Mouse (Mus musculus) right cerebral cortex, postnatal 10 days (tissue): Measurements from ENCODE around the gene Nkiras1.
"Not testable (repeated sequence)": the region's sequence is repeated elsewhere in the genome, so short reads cannot be mapped to it uniquely, and the experiment has no call there.

Experiments used
- DNase-seq, 2 experiments: peaks; one replicate each; pipeline ENCODE4 v3.0.0; 2021; ENCODE audit warnings: low spot score in 2 of 2

The Nkiras1 gene

DNA sequence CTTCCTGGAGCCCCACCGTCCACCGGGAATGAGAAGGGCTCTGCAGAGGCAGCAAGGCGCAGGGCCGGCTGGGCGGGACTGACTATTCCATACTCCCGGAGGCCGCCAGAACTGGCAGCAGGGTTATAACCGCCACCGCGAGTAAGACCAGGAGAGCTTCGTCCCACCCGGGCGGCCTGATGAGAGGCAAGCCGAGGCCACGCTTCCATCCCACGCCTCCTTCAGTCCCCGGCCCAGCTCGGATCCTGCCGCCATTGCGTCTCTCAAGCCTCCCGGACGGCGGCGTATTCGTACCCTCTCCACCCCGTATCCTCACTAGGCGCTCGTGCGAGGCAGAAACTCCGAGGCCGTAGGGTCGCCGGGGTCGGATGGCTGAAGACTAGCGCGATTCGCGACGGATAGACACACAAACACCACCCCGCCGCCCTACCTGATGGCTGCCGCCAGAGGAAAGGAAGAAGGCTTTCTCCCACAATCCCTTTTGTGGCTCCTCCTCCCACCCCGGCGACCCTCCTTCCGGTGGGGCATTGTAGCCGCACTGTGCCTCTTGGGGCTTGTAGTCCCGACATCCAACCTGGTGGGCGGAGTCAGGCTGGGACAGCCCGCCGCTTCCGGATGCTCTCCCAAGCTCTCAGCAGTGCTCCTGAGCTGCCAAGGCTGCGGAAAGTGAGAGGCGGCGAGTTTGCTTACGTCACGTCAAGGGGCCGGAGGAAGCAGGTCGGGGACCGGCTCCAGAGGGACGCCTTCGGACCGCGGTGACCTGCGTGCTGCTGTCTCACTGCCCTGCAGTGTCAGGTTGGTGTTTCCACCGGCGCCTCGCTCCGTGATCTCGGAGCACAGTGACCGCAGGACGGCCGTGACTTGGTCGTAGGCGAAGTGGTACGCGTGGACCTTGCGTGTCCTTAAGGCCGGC, at the start of gene Nkiras1, which contains the start of gene Rpl15:
Gene Nkiras1, plus strand, starts transcription at position 608 of the 913 bp plus-strand sequence.
Gene Rpl15, minus strand, starts transcription at position 863 of the 913 bp plus-strand sequence.
- peak; percentile 99 for DNase-seq

DNA sequence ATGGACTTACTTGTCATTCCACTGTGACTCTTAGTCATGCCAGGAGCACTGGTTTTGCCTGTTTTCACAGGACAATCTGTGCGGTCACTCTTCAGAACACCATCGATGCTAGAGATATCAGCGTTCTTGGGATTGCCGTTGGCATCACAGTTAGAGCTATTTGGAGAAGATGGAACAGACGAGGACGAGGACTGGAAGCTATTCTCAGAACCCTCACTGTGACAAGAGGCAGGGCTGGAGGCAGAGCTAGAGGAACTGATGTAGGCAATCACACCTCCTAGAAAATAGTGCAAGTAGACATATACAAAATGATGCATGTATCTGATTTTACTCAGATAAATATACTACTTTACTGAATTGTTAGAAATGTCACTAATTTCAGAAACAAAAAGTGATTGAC, 49.0 kb upstream of the Nkiras1 start:
- peak in 1 of 2 experiments; percentile 49 for DNase-seq

DNA sequence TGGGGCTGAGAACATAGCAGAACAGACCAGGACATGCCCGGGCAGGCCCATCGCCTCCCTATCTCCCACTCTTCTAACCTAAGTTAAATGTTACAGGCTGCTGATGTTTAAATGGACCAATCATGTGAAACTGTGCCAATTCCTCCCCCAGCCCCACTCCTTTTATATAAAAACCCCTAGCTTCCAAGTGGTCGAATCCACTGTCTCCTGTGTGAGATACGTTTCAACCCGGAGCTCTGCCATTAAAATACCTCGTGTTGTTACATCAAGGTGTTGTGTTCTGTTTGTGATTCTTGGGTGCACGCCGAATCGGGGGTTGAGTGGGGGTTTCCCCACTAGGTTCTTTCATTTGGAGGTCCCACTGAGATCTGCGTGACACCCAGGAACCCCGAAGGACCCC, 45.5 kb upstream of the Nkiras1 start:
- not testable (repeated sequence) for DNase-seq

DNA sequence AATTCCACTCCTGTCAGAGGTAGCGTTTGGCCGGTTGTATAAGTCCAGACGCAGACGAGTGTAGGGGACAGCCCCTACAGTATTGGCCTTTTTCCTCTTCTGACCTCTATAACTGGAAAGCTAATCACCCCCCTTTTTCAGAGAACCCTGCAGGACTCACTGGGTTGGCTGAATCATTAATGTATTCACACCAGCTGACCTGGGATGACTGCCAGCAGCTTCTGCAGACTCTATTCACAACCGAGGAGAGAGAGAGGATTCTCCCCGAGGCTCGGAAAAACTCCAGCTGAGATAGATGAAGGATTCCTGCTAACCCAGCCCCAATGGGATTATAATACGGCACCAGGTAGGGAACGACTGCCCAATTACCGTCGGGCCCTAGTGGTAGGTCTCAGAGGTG, 44.8 kb upstream of the Nkiras1 start:
- not testable (repeated sequence) for DNase-seq

DNA sequence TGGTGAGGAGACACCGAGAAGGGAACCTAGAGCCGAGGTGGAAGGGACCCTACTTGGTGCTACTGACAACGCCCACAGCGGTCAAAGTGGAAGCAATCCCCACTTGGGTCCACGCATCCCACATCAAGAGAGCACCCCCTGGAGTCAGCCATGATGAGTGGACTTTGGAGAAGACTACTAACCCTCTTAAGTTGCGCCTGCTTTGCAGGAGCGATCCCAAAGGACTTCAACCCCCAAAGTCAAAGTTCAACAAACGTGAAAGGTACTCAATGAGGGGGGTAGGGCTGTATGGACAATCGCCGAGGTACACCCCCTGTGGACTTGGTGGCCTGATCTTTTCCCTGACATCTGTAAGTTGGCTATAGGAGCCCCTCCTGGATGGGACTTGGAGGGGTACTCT, 41.2 kb upstream of the Nkiras1 start:
- DNase-seq: not testable (repeated sequence)

DNA sequence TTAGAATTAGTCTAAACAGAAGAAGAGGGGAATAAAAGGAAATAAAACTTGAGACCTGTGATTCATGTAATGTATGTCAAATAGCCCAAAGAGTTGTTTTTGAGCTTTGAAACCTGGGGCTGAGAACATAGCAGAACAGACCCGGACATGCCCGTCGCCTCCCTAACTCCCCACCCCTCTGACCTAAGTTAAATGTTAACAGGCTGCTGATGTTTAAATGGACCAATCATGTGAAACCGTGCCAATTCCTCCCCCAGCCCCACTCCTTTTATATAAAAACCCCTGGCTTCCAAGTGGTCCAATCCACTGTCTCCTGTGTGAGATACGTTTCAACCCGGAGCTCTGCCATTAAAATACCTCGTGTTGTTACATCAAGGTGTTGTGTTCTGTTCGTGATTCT, 39.1 kb upstream of the Nkiras1 start:
- not testable (repeated sequence) for DNase-seq

DNA sequence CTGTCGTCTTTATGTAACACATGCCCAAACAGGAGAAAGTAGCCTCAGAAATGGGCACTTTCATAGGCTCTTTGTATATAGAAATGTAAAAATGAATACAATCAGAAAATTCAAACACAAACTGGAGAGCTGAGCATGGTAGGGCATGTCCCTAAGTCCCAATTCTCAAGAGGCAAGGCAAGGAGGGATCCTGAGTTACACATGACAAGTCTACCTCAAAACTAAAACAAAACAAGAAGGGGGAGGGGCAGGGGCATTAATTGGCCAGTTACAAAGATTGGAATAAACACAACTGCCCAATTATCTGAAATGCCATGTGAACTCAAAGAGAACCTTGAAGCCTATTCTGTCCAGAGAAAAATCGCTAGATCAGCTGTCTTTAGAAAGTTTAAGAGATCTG, 37.9 kb upstream of the Nkiras1 start:
- DNase-seq: no peak

DNA sequence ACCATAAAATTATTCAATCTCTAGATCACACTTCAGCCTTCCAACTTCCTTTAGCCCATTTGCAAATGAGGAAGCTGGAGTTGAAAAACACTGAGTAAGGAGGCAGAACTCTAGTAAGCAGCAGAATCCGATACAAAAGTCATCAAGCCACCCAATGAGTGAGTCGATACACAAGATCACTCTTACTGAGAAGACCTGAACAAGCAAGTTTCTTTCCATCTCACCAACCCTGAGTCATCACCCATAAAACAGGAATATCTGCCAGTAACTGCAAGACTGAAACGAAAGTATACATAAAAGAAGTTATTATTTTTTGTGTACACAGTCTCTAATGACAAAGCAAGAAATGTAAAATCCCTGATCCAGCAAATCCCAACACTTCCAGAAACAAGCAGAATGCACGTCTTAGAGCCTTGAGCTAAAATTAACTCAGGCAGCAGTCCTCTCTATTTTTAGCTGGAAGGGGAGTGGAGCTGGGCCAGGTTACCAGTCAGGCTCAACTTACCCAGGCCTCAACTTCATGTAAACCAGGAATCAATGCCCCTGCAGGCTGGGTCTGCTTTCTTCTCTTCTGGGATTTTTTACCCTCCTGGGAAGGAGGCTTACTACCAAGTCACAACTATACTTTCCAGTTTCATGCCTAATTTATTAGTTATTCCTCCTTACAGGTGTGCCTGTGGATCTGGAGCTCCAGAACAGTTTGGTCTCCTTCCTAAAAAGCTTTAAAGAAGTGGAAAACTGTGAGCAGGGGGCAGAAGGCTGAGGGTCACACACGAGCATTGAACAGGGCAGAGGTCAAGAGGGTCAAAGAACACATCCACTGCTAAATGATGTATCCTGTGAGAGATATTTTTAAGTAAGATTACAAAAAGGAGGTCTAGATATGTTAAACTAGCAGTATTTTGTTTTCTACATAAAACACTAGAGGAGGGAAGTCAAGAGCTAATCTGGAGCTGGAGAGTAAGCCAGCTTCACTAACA, 36.7 kb upstream of the Nkiras1 start:
- no peak for DNase-seq

DNA sequence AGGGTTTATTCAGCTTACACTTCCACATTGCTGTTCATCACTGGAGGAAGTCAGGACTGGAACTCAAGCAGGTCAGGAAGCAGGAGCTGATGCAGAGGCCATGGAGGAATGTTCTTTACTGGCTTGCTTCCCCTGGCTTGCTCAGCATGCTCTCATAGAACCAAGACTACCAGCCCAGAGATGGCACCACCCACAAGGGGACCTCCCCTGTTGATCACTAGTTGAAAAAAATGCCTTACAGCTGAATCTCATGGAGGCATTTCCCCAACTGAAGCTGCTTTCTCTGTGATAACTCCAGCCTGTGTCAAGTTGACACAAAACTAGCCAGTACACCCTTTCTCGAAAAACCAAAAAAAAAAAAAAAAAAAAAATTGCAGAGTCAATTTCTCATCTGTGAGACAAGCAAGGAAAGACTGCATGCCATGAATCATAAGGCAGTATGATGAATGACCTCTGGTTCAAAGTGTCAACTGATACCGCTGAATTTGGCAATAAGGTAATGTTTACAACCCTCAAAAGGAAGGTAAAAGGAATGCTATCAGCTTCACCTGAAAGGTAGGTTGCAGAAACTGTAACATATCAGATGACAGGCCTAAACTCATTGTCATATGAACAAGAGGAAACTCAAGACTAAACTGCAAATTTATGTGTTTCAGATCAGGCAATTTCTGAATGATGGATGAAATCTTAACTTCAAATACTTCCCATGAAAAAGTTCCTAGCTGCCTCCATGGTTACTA, 34.3 kb upstream of the Nkiras1 start:
- not testable (repeated sequence) for DNase-seq

DNA sequence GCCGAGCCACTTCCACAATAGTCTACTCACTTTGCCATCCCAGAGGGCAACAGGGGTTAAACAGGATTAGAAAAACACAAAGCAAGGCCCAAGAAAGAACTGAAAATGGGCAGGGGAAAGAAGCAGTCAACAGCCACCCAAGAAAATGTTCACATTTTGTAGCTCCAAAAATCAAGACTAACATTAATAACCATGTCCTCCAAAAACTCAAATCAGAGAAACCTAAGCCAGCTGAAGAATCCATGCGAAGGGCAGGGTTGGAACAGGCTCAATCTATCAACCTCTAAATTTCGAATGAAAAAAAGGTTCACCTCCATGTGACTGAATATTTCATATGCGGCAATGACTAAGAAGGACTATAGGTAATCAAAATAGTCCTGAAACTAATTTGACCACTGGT, 33.6 kb upstream of the Nkiras1 start:
- DNase-seq: no peak

DNA sequence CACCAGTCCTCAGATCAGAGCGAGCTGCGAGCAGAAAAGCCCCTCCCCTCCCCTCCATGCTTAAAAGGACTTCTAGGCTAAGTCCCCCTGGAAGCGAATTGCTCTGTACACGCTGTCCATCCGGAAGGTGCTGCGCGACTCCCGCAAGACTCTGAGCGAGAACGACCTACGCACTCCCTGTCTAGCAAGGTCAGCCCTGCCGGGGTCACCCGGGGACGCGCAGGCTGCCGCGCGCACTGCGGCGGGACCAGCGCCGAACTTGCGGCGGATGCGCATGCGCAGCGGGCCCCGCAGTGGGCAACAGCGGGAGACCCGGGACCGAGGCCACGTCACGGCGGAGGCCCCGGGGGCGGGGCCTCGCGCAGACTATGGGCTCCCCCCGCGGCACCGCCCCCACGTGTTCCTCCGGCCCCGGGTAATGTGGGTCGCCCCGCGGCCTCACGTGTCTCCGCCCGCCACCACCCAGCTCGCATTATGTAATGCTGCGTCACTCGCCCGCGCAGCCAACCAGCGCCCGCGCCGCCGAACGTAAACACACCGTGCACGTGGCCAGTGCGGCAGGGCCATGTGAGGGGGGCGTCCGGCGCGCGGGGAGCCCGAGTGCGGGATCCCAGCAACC, 32.7 kb upstream of the Nkiras1 start:
- DNase-seq: peak; percentile 98

DNA sequence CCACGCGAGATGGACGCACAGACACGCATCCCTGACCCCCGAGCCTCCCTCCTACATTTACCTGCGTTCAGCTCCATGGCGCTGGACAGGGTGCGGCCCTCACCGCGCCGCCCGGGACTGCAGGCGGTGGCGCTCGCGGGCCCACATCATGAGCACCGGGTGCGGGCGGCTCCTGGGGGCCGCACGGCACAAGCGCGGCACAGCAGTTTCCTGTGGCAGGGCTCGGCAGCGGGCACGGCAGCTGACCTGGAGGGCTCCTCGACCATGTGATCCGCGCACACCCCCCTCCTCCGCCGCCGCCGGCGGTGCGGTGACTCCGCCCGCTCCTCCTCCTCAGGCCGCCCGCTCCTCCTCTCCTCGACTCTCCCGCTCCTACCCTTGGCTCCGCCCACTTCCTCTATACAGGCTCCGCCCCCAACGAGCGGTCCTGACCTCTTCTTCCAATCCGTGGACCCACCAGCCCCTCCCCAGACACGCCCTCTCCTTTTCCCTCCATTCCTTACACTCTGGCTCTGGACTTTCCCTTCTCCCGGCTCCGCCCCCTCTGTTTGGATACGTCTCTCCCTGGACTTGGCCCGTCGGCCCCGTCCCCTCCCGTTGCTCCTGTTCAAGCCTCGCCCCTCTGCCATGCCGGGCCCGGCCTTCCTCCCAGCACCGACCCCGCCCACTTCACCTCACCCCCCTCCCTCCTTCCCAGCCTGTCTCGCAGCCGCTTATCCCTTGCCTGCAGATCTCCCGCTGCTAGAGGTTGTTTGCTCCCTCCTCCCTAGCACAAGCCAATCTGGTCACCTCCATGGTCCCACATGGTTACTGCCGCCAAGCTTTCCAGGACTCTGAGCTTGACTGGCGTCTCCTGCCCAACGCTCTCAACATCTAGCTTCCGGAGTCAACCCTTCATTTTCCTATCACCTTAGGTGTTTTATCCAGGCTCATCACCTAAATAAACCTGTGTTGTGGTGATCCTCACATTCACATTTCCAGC, 31.9 kb upstream of the Nkiras1 start, which contains the start of gene Nr1d2:
Gene Nr1d2, minus strand, starts transcription at position 378 of the 982 bp plus-strand sequence.
- DNase-seq: peak; percentile 98

DNA sequence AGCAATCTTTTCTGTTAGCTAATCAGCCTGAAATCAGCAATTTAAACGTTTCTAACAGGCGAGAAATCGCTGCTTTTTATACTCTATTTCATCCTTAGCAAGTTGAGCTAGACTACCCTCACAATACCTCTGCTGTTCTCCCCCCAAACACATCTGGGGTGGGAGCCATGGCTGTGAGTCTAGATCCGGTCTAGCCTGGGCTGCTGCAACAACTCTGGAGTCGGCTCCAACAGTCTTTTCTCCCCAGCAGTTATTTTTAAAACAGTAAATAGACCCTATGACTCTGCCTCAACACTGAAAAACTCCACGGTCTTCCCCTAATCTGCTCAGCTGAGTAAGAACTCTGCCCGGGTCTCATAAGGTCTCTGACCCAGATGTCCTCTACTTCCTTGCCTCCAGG, 30.8 kb upstream of the Nkiras1 start:
- DNase-seq: no peak

DNA sequence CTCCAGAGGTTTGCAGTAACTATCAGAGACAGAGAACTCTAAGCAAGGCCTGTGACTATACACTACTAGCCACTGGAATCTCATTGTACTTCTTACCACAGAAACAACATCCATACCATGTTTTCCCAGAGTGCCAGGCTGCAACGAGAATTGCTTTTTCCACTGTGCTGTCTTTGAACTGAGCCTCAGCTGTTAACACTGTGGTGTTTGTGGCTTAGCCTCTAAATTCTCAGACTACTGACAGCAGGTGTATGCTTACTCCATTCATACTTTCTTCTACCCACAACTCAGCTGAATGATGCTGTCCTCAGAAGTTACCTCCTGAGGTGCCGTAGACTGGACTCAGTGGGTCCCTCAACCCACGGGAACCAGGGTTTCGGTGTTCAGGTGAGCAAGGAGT, 29.1 kb upstream of the Nkiras1 start:
- DNase-seq: no peak

DNA sequence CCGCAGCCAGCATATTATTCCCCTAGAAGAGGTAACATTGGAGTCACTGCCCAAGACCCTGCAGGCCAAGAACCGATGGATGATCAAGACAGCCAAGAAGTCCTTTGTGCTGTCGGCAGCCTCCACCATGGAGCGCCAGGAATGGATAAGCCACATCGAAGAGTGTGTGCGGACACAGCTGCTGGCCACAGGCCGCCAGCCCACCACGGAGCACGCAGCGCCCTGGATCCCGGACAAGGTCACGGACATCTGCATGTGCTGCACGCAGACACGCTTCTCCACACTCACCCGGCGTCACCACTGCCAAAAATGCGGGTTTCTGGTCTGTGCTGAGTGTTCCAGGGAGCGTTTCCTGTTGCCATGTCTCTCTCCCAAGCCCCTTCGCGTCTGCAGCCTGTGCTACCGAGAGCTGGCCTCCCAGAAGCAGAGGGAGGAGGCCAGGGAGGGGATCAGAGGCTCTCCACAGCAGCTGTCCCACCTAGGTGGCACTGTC, 28.3 kb upstream of the Nkiras1 start:
- DNase-seq: no peak

DNA sequence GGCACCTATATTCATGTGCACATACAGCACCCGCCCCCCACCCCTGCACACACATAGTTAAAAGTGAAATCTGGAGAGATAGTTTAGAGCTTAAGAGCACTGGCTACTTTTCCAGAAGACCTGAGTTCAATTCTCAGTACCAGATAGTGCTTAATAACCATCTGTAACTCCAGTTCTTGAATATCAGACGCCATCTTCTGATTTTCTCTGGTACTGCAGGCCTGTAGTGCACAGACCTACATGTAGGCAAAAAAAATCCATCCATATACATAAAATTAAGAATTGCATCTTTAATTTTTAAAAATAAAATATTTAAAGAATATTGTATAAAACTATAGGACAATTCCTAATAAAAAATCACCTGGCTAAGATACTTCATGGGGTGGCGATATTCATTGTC, 9.7 kb upstream of the Nkiras1 start:
- DNase-seq: no peak

DNA sequence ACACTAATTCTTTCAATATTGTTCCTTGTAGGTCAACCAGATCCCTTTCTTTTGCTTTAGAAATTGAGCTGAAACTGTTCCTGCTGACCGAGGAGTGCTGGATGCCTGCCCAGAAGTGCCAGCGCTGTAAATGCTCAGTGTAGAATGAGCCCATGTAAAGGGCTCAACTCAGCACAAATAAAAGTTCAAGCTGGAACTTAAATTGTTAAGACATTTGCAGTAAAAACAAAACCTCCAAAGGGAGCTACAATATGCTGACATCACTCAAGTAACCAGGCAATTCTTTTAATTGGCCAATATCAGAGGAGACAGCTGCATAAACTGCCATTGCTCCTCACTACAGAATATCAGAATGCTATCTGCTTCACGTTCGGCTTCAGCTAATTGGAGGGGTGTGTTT, 7.5 kb upstream of the Nkiras1 start:
- peak; percentile 71 to 72 for DNase-seq

DNA sequence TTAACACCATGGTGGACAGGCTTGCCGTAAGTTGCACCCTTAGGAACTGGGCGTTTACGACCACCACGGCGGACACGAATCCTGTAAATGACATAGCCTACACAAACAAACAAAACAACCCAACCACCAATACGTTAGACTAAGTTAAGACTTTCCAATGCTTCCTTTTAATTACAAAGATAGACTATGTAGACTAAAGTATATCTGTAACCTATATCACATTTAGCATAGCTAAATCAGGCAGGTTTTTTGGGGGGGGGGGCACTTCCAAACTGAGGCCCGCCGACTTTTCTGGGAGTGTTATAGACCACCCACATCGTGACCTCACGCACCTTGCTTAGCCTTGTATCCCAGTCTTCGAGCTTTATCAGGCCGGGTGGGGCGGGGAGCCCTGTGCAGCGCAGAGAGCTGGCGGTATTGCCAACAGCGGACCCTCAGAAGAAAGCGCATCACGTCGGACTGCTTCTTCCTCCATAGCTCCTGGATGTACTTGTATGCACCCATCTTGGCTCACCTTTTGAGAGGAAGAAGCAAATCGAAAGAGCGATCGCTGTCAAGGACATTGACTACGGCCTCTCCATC, 898 bp upstream of the Nkiras1 start:
- peak in 1 of 2 experiments; percentile 43 for DNase-seq

DNA sequence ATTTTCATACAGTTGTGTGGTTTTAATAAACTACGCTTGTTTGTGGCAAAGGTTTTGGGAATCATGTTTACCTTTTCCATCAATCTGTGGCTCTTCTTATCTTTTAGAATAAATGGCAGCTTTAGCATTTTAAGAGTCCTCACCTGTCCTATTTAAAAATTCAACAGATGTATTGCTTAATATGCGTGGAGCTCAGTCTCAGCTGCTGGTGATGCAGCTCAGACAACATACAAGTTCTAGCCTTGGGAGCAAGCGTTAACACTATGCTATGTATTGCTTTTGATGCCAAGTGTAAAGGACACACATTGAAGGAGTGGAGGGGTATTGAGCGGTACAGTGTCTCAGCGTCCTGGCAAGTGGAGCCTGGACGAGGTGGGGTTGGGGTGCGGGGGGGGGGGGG, 730 bp downstream of the Nkiras1 start:
- no peak for DNase-seq
